Mouse (Mus musculus): ENCODE results near the gene Krt25. TPM values are rescaled to one million over a fixed set of nuclear protein-coding genes. Genes with fewer than 3 reads are reported as not detected.

Gene Krt25
- polyA plus RNA-seq, 1 experiment from 2014 or later = not detected

GRCm38 (mm10) chr11:99269192-99269591 is 53.6 kb downstream of the Krt25 start:
- no peaks in the 10 kb centered on the region for H3K27me3 ChIP-seq (ENCODE audit: insufficient read depth, poor library complexity, severe bottlenecking)

GRCm38 (mm10) chr11:99265796-99266195 is 57.0 kb downstream of the Krt25 start:
- WGBS = 26% methylated on average over 9 of the region's 9 CpGs

More at GRCm38 (mm10) chr11:99269192-99269591, 53.6 kb downstream of the Krt25 start:
- Histone ChIP-seq H3K4me1 (replicated peaks) (peaks cover 7% of the 10 kb centered on the region; the same call in 1 of the 2 replicates), H3K9me3 (no peaks in the 10 kb centered on the region), H3K4me3 (no peak overlapping the region), H3K27ac (no peak overlapping the region), H3K36me3 (no peaks in the 10 kb centered on the region)
- no peak for DNase-seq (ENCODE audit: low spot score)
- WGBS = 79% methylated on average over 7 of the region's 7 CpGs

More at GRCm38 (mm10) chr11:99265796-99266195, 57.0 kb downstream of the Krt25 start:
- Histone ChIP-seq H3K9me3 (no peaks in the 10 kb centered on the region), H3K36me3 (no peaks in the 10 kb centered on the region), H3K27me3 (ENCODE audit: insufficient read depth, poor library complexity, severe bottlenecking) (no peaks in the 10 kb centered on the region; the same call in 1 of the 2 replicates), H3K27ac (no peak overlapping the region), H3K4me3 (no peak overlapping the region), H3K4me1 (replicated peaks) (peaks cover 7% of the 10 kb centered on the region; the same call in 1 of the 2 replicates)
- DNase-seq (ENCODE audit: low spot score) = no peak

Other genes starting within 250 kb of the Krt25 start
- 0.67 and 1.0 TPM in 2 replicates for gene Tns4, start 233.6 kb downstream of the Krt25 start, polyA plus RNA-seq (2016; fragmentation: Nextera tagmentation; extraction: Ambion mirVana)
- gene Ccr7, start 167.9 kb downstream of the Krt25 start, polyA plus RNA-seq (2016; fragmentation: Nextera tagmentation; extraction: Ambion mirVana) = 0.21 and 0.25 TPM in 2 replicates
- gene Smarce1, start 91.9 kb downstream of the Krt25 start, polyA plus RNA-seq (2016; fragmentation: Nextera tagmentation; extraction: Ambion mirVana) = 289 and 317 TPM in 2 replicates
- 0.15 and 0.59 TPM in 2 replicates for gene Krt222, start 78.9 kb downstream of the Krt25 start, polyA plus RNA-seq (2016; fragmentation: Nextera tagmentation; extraction: Ambion mirVana)
- not detected in 2 replicates for gene Krt24, start 37.7 kb downstream of the Krt25 start, polyA plus RNA-seq (2016; fragmentation: Nextera tagmentation; extraction: Ambion mirVana)
- 0.12 and 0.43 TPM in 2 replicates for gene Krt26, start 15.0 kb upstream of the Krt25 start, polyA plus RNA-seq (2016; fragmentation: Nextera tagmentation; extraction: Ambion mirVana)
- gene Krt27, start 28.2 kb upstream of the Krt25 start, polyA plus RNA-seq (2016; fragmentation: Nextera tagmentation; extraction: Ambion mirVana) = not detected in 2 replicates
- gene Krt28, start 52.0 kb upstream of the Krt25 start, polyA plus RNA-seq (2016; fragmentation: Nextera tagmentation; extraction: Ambion mirVana) = 0.25 and 0.26 TPM in 2 replicates
- 22.4 and 27.4 TPM in 2 replicates for gene Krt10, start 66.4 kb upstream of the Krt25 start, polyA plus RNA-seq (2016; fragmentation: Nextera tagmentation; extraction: Ambion mirVana)
- 0.09 TPM in 1 of 2 replicates, not detected in the other for gene Krt12, start 99.3 kb upstream of the Krt25 start, polyA plus RNA-seq (2016; fragmentation: Nextera tagmentation; extraction: Ambion mirVana)
- 0.35 and 1.6 TPM in 2 replicates for gene Krt20, start 115.2 kb upstream of the Krt25 start, polyA plus RNA-seq (2016; fragmentation: Nextera tagmentation; extraction: Ambion mirVana)
- gene Krt23, start 170.2 kb upstream of the Krt25 start, polyA plus RNA-seq (2016; fragmentation: Nextera tagmentation; extraction: Ambion mirVana) = 0.24 TPM in 1 of 2 replicates, not detected in the other
- not detected in 2 replicates for gene Krt39, start 198.4 kb upstream of the Krt25 start, polyA plus RNA-seq (2016; fragmentation: Nextera tagmentation; extraction: Ambion mirVana)
- not detected in 2 replicates for gene Krt40, start 220.2 kb upstream of the Krt25 start, polyA plus RNA-seq (2016; fragmentation: Nextera tagmentation; extraction: Ambion mirVana)
- gene Krtap3-3, start 227.9 kb upstream of the Krt25 start, polyA plus RNA-seq (2016; fragmentation: Nextera tagmentation; extraction: Ambion mirVana) = not detected in 2 replicates
- gene Krtap3-2, start 233.9 kb upstream of the Krt25 start, polyA plus RNA-seq (2016; fragmentation: Nextera tagmentation; extraction: Ambion mirVana) = not detected in 2 replicates
- gene Gm11939, start 236.5 kb upstream of the Krt25 start, polyA plus RNA-seq (2016; fragmentation: Nextera tagmentation; extraction: Ambion mirVana) = not detected in 2 replicates
- not detected in 2 replicates for gene Krtap3-1, start 243.7 kb upstream of the Krt25 start, polyA plus RNA-seq (2016; fragmentation: Nextera tagmentation; extraction: Ambion mirVana)